25 mouse cellular contexts compared by ENCODE assay signal in genomic region chr11:50814233-50814632, GRCm38 (mm10). TPM values are rescaled to one million over a fixed set of nuclear protein-coding genes. Genes with fewer than 3 reads are reported as not detected.
DNase-seq lines count a peak whose midpoint lies in the region; ATAC-seq and TF ChIP-seq lines count a peak whose summit lies in the region.
"Had no signal": no experiment of that assay in that cellular context is flagged by ENCODE, and none has a peak within 500 bp of the region (broad histone marks: within the 10 kb centered on the region; RNA-seq: fewer than 3 reads in every experiment).

No protein-coding gene starts in this region.

- no peak for TF ChIP-seq CTCF in intestine, postnatal 0 days (IDR thresholded peaks at IDR 0.05; ENCODE audit: low read depth)
- TF ChIP-seq CTCF in CH12.LX (conservative IDR thresholded peaks at IDR 0.05 in 1 of 2, IDR thresholded peaks at IDR 0.05 in 1 of 2; ENCODE audit: low read depth in 2 of 2, low read length in 2 of 2): no peak
- no peak for TF ChIP-seq CTCF in MEL (IDR thresholded peaks at IDR 0.05 in 2 of 3, conservative IDR thresholded peaks at IDR 0.05 in 1 of 3; ENCODE audit: control insufficient read depth in 1 of 3, insufficient read depth in 1 of 3, low read depth in 2 of 3, low read length in 3 of 3, poor library complexity in 1 of 3, severe bottlenecking in 1 of 3)

- dilution Hi-C loops in CH12.LX (cut with MboI; ENCODE audit: extremely low pct_ligation_motif_present, extremely low pct_unique_long_range_greater_than_20kb, low sequenced_read_pairs): no loop called here

- H3K9me3 ChIP-seq in intestine, postnatal 0 days (ENCODE audit: control insufficient read depth): peaks cover 14% of the 10 kb centered on the region
- H3K9me3 ChIP-seq in intestine, embryonic 16.5 days (ENCODE audit: control insufficient read depth, low read length): peaks cover 8% of the 10 kb centered on the region
- H3K9me3 ChIP-seq in CH12.LX (replicated peaks; ENCODE audit: low read length): peaks cover 26% of the 10 kb centered on the region
- no peaks in the 10 kb centered on the region; the same call in 1 of the 2 replicates for H3K9me3 ChIP-seq in MEL (replicated peaks; ENCODE audit: insufficient read depth, low read length)

- DNase-seq in CH12.LX (ENCODE audit: extremely low read depth): no peak
- DNase-seq in MEL (ENCODE audit: low read depth, low spot score): no peak
- no peak for DNase-seq in embryo, embryonic 10.5 days (ENCODE audit: low spot score)
- DNase-seq: adrenal gland, adult 2 months; adrenal gland, postnatal 10 days; adrenal gland, postnatal 25 days; B cell, adult 2 months; cerebellum, adult 11 months; cerebellum, adult 18-20 months; cerebellum, adult 8-10 months; cerebellum, adult 9-11 months; cerebellum, postnatal 14 days; cerebellum, postnatal 36 days; forebrain, postnatal 0 days had no signal

- TF ChIP-seq RAD21 in CH12.LX (IDR thresholded peaks at IDR 0.05; ENCODE audit: low read depth, low read length) (no peak), MEL (IDR thresholded peaks at IDR 0.05; ENCODE audit: low read depth, low read length) (no peak)

- WGBS in intestine, postnatal 0 days: 98% methylated on average over 4 of the region's 4 CpGs
- WGBS in intestine, embryonic 16.5 days: 96% methylated on average over 4 of the region's 4 CpGs

- H3K4me2 ChIP-seq in intestine, postnatal 0 days (replicated peaks; ENCODE audit: low read depth): no peak overlapping the region
- H3K4me2 ChIP-seq in intestine, embryonic 16.5 days (ENCODE audit: low read depth, low read length): no peak overlapping the region
- no peak overlapping the region for H3K4me2 ChIP-seq in CH12.LX (ENCODE audit: insufficient read depth, low read depth, poor library complexity, severe bottlenecking)
- H3K4me2 ChIP-seq: embryonic facial prominence, embryonic 12.5 days; forebrain, embryonic 13.5 days; forebrain, embryonic 15.5 days had no signal

- H3K4me3 ChIP-seq in intestine, postnatal 0 days (ENCODE audit: low read depth, low read length): no peak overlapping the region
- H3K4me3 ChIP-seq in intestine, embryonic 16.5 days (ENCODE audit: low read length): no peak overlapping the region
- H3K4me3 ChIP-seq in CH12.LX (replicated peaks in 1 of 3; ENCODE audit: low read depth in 2 of 3, low read length in 2 of 3, poor library complexity in 1 of 3) (no peak overlapping the region), MEL (ENCODE audit: control insufficient read depth in 1 of 2, insufficient read depth in 1 of 2, low read depth in 2 of 2, low read length in 2 of 2) (no peak overlapping the region)
- H3K4me3 ChIP-seq: embryonic facial prominence, embryonic 10.5 days; embryonic facial prominence, embryonic 12.5 days; forebrain, embryonic 13.5 days; forebrain, embryonic 15.5 days had no signal

- TF ChIP-seq POLR2A in CH12.LX (IDR thresholded peaks at IDR 0.05; ENCODE audit: low read depth, low read length) (no peak), MEL (IDR thresholded peaks at IDR 0.05; ENCODE audit: control insufficient read depth in 1 of 2, insufficient read depth in 1 of 2, low read depth in 1 of 2, low read length in 2 of 2, poor library complexity in 1 of 2) (no peak)

- no peaks in the 10 kb centered on the region for H3K4me1 ChIP-seq in intestine, postnatal 0 days (replicated peaks; ENCODE audit: control insufficient read depth, insufficient read depth, low read length)
- H3K4me1 ChIP-seq in intestine, embryonic 16.5 days (ENCODE audit: control insufficient read depth, insufficient read depth, low read length): no peaks in the 10 kb centered on the region
- H3K4me1 ChIP-seq in CH12.LX (ENCODE audit: control insufficient read depth in 1 of 2, insufficient read depth in 2 of 2) (no peaks in the 10 kb centered on the region), MEL (ENCODE audit: control insufficient read depth in 1 of 2, insufficient read depth in 2 of 2, low read length in 2 of 2) (no peaks in the 10 kb centered on the region)
- H3K4me1 ChIP-seq: embryonic facial prominence, embryonic 10.5 days; embryonic facial prominence, embryonic 12.5 days; forebrain, embryonic 13.5 days; forebrain, embryonic 15.5 days had no signal

- no peak for ATAC-seq in intestine, postnatal 0 days
- ATAC-seq in intestine, embryonic 16.5 days: no peak
- ATAC-seq: CD4-positive, CD25-positive, alpha-beta regulatory T cell, adult 4 months; forebrain, embryonic 13.5 days; forebrain, embryonic 15.5 days; forebrain, postnatal 0 days had no signal

- H3K9ac ChIP-seq in intestine, postnatal 0 days (ENCODE audit: low read depth, low read length): no peak overlapping the region
- no peak overlapping the region for H3K9ac ChIP-seq in intestine, embryonic 16.5 days (ENCODE audit: low read depth, low read length)
- H3K9ac ChIP-seq in CH12.LX (ENCODE audit: insufficient read depth, low read depth) (no peak overlapping the region), MEL (ENCODE audit: control insufficient read depth, low read depth, low read length, poor library complexity, severe bottlenecking) (no peak overlapping the region)
- H3K9ac ChIP-seq: embryonic facial prominence, embryonic 12.5 days; forebrain, embryonic 13.5 days; forebrain, embryonic 15.5 days; forebrain, postnatal 0 days had no signal

- H3K27ac ChIP-seq in intestine, postnatal 0 days (ENCODE audit: low read depth, low read length): peak overlapping the region; percentile 64; the same call in 1 of the 2 replicates
- no peak overlapping the region for H3K27ac ChIP-seq in intestine, embryonic 16.5 days (ENCODE audit: low read length)
- H3K27ac ChIP-seq in CH12.LX (ENCODE audit: insufficient read depth, low read depth) (no peak overlapping the region), MEL (ENCODE audit: control insufficient read depth, low read depth, low read length) (no peak overlapping the region)
- H3K27ac ChIP-seq: embryonic facial prominence, embryonic 10.5 days; embryonic facial prominence, embryonic 12.5 days; forebrain, embryonic 13.5 days; forebrain, embryonic 15.5 days had no signal

- TF ChIP-seq EP300 in CH12.LX (IDR thresholded peaks at IDR 0.05; ENCODE audit: low read length) (no peak), MEL (IDR thresholded peaks at IDR 0.05; ENCODE audit: low read depth in 1 of 2, low read length in 2 of 2) (no peak)

- H3K36me3 ChIP-seq in intestine, postnatal 0 days (ENCODE audit: control insufficient read depth, insufficient read depth): peaks cover 23% of the 10 kb centered on the region
- peaks cover 36% of the 10 kb centered on the region for H3K36me3 ChIP-seq in intestine, embryonic 16.5 days (ENCODE audit: control insufficient read depth, insufficient read depth, low read length)
- H3K36me3 ChIP-seq in CH12.LX (replicated peaks in 1 of 2; ENCODE audit: control insufficient read depth in 1 of 2, insufficient read depth in 1 of 2, low read length in 1 of 2) (peaks cover 6 to 24% of the 10 kb centered on the region in 2 experiments), MEL (ENCODE audit: control insufficient read depth in 1 of 2, insufficient read depth in 2 of 2, low read length in 2 of 2) (no peaks in the 10 kb centered on the region; a peak in 1 of 4 replicates)
- H3K36me3 ChIP-seq: G1E had no signal

- H3K27me3 ChIP-seq in intestine, postnatal 0 days (replicated peaks; ENCODE audit: control insufficient read depth, insufficient read depth, low read length): no peaks in the 10 kb centered on the region
- no peaks in the 10 kb centered on the region for H3K27me3 ChIP-seq in intestine, embryonic 16.5 days (replicated peaks; ENCODE audit: control insufficient read depth, insufficient read depth, low read length)
- H3K27me3 ChIP-seq in CH12.LX (replicated peaks) (no peaks in the 10 kb centered on the region), MEL (ENCODE audit: control insufficient read depth in 1 of 2, insufficient read depth in 2 of 2, low read length in 2 of 2) (no peaks in the 10 kb centered on the region)
- H3K27me3 ChIP-seq: embryonic facial prominence, embryonic 12.5 days; forebrain, embryonic 13.5 days; forebrain, embryonic 15.5 days had no signal

- H3K79me2 ChIP-seq in CH12.LX (replicated peaks; ENCODE audit: control insufficient read depth, extremely low read depth, insufficient read depth, poor library complexity, severe bottlenecking) (no peaks in the 10 kb centered on the region), MEL (ENCODE audit: control insufficient read depth, insufficient read depth, low read length, poor library complexity) (no peaks in the 10 kb centered on the region)

- in situ Hi-C loops in CH12.LX (cut with MboI; ENCODE audit: low pct_ligation_motif_present, low pct_unique_long_range_greater_than_20kb, low sequenced_read_pairs): no loop called here

TF ChIP-seq in CH12.LX, 34 proteins besides CTCF, POLR2A, EP300 and RAD21 (continues in another document):
- TF ChIP-seq UBTF (IDR thresholded peaks at IDR 0.05; ENCODE audit: low read depth, low read length): no peak

RNA-seq across cellular contexts. Expression of gene Zfp354c, which starts 13.3 kb away (rescaled TPM):
- 3.4 and 3.5 TPM in 2 replicates for polyA plus RNA-seq in intestine, postnatal 0 days (2015; fragmentation: Nextera tagmentation; extraction: Ambion mirVana)
- polyA plus RNA-seq in intestine, embryonic 16.5 days (2015; fragmentation: Nextera tagmentation; extraction: Ambion mirVana): 11.1 and 11.6 TPM in 2 replicates
- total RNA-seq in CH12.LX (2012; rRNA removed) (1.1 and 1.4 TPM in 2 replicates), CH12.LX (2014; rRNA removed) (1.9 and 2.1 TPM in 2 replicates), MEL (2012; rRNA removed) (2.1 and 4.5 TPM in 2 replicates)
- polyA plus RNA-seq in CH12.LX (2012; ENCODE audit: insufficient read length, low read depth) (2.2 TPM in 2 replicates), MEL (2012; ENCODE audit: insufficient read depth in 1 of 2, insufficient read length in 2 of 2, low read depth in 1 of 2, low replicate concordance in 2 of 2, missing spikeins in 1 of 2) (1 to 10 TPM in 1 of 2 experiments, not detected in 1; 4.2 TPM)
- polyA plus RNA-seq: G1E had no signal

RNA-seq across cellular contexts. Expression of gene Zfp879, which starts 27.1 kb away (rescaled TPM):
- polyA plus RNA-seq in intestine, postnatal 0 days (2015; fragmentation: Nextera tagmentation; extraction: Ambion mirVana): 0.08 and 0.18 TPM in 2 replicates
- polyA plus RNA-seq in intestine, embryonic 16.5 days (2015; fragmentation: Nextera tagmentation; extraction: Ambion mirVana): 0.43 and 0.45 TPM in 2 replicates
- total RNA-seq in CH12.LX (2012; rRNA removed): not detected in 2 replicates
- not detected in 2 replicates for total RNA-seq in CH12.LX (2014; rRNA removed)
- not detected in 2 replicates for polyA plus RNA-seq in CH12.LX (2012; ENCODE audit: insufficient read length, low read depth)
- not detected in 2 replicates for total RNA-seq in MEL (2012; rRNA removed)
- not detected for polyA plus RNA-seq in MEL (2012; ENCODE audit: insufficient read depth in 1 of 2, insufficient read length in 2 of 2, low read depth in 1 of 2, low replicate concordance in 2 of 2, missing spikeins in 1 of 2)
- polyA plus RNA-seq: CD4-positive, CD25-positive, alpha-beta regulatory T cell, adult 4 months; G1E had no signal

RNA-seq across cellular contexts. Expression of gene Grm6, which starts 36.3 kb away (rescaled TPM):
- not detected in 2 replicates for polyA plus RNA-seq in intestine, postnatal 0 days (2015; fragmentation: Nextera tagmentation; extraction: Ambion mirVana)
- polyA plus RNA-seq in intestine, embryonic 16.5 days (2015; fragmentation: Nextera tagmentation; extraction: Ambion mirVana): not detected in 2 replicates
- 0.08 and 0.21 TPM in 2 replicates for total RNA-seq in CH12.LX (2012; rRNA removed)
- total RNA-seq in CH12.LX (2014; rRNA removed): 0.23 and 0.42 TPM in 2 replicates
- 0.74 and 1.0 TPM in 2 replicates for polyA plus RNA-seq in CH12.LX (2012; ENCODE audit: insufficient read length, low read depth)
- not detected in 2 replicates for total RNA-seq in MEL (2012; rRNA removed)
- polyA plus RNA-seq in MEL (2012; ENCODE audit: insufficient read depth in 1 of 2, insufficient read length in 2 of 2, low read depth in 1 of 2, low replicate concordance in 2 of 2, missing spikeins in 1 of 2): under 1 TPM in 1 of 2 experiments, not detected in 1; 0.14 TPM
- total RNA-seq: adrenal gland, adult 2 months; adrenal gland, postnatal 25 days; adrenal gland, postnatal 4 days; common myeloid progenitor, adult 5-6 weeks; forebrain, postnatal 0 days had no signal
- polyA plus RNA-seq: adrenal gland, adult 2 months; CD4-positive, CD25-positive, alpha-beta regulatory T cell, adult 4 months; embryonic facial prominence, embryonic 10.5 days; embryonic facial prominence, embryonic 12.5 days; forebrain, embryonic 11.5 days; forebrain, embryonic 13.5 days; forebrain, embryonic 15.5 days; forebrain, postnatal 0 days had no signal
